Mouse (Mus musculus) lung, postnatal 36 days (tissue): ENCODE results near the gene Uts2r.

Experiments
- DNase-seq: peaks from one replicate; pipeline ENCODE4 v3.0.0; 2022; ENCODE audit warnings: mixed read lengths

Gene Uts2r

GRCm38 (mm10) chr11:121163751-121164150 lies 3.7 kb downstream of the Uts2r start:
- peak; percentile 7 for DNase-seq

GRCm38 (mm10) chr11:121173203-121173602 lies 13.1 kb downstream of the Uts2r start:
- no peak for DNase-seq

GRCm38 (mm10) chr11:121174234-121174633 lies 14.2 kb downstream of the Uts2r start:
- no peak for DNase-seq

- peak; percentile 39 for DNase-seq
Measured at GRCm38 (mm10) chr11:121176285-121177270, 16.5 kb downstream of the Uts2r start.

GRCm38 (mm10) chr11:121189681-121190080 lies 29.6 kb downstream of the Uts2r start:
- DNase-seq = no peak

GRCm38 (mm10) chr11:121192742-121193141 lies 32.7 kb downstream of the Uts2r start:
- DNase-seq = no peak

- DNase-seq = no peak
Measured at GRCm38 (mm10) chr11:121193415-121193814, 33.3 kb downstream of the Uts2r start.

GRCm38 (mm10) chr11:121198622-121199021 lies 38.6 kb downstream of the Uts2r start:
- DNase-seq = no peak

GRCm38 (mm10) chr11:121199851-121200250 lies 39.8 kb downstream of the Uts2r start:
- no peak for DNase-seq

- DNase-seq = no peak
Measured at GRCm38 (mm10) chr11:121200781-121201180, 40.7 kb downstream of the Uts2r start.

GRCm38 (mm10) chr11:121201436-121202198 lies 41.5 kb downstream of the Uts2r start:
- DNase-seq = peak; percentile 47

GRCm38 (mm10) chr11:121203859-121204160 lies 43.7 kb downstream of the Uts2r start:
- no peak for DNase-seq

GRCm38 (mm10) chr11:121204161-121205006 lies 44.3 kb downstream of the Uts2r start, which contains the start of the genes Hexdc and Ogfod3:
Gene Hexdc, plus strand, starts transcription at chr11:121204433.
Gene Ogfod3, minus strand, starts transcription at chr11:121204711.
- DNase-seq = peak; percentile 98
